Mouse (Mus musculus) cortical plate, adult 2 months (tissue): ENCODE measurements around the gene Ncoa1. TPM values are rescaled to one million over a fixed set of nuclear protein-coding genes. Genes with fewer than 3 reads are reported as not detected.
"Not testable (repeated sequence)": the region's sequence is repeated elsewhere in the genome, so short reads cannot be mapped to it uniquely, and the experiment has no call there.

Experiments used
- H3K27ac ChIP-seq: fragments of 200-500 bp; 2 replicates; pipeline ENCODE4 v1.5.1; 2012; ENCODE audit warnings: low read length, control low read depth, inconsistent platforms; ENCODE audit not compliant: insufficient read depth
- H3K4me1 ChIP-seq: fragments of 200-500 bp; 2 replicates; pipeline ENCODE4 v1.6.1; 2011; ENCODE audit warnings: low read length; ENCODE audit not compliant: control insufficient read depth, insufficient read depth
- H3K4me3 ChIP-seq: fragments of 200-500 bp; 2 replicates; pipeline ENCODE4 v1.5.1; 2011; ENCODE audit warnings: mild to moderate bottlenecking, low read length, control low read depth; ENCODE audit not compliant: insufficient read depth
- CTCF ChIP-seq: fragments of 200-500 bp; IDR thresholded peaks from 2 replicates; pipeline ENCODE4 v1.5.1; 2011; ENCODE audit warnings: mild to moderate bottlenecking, control low read depth, low read length; ENCODE audit not compliant: insufficient read depth; ENCODE audit errors: extremely low read depth
- POLR2A ChIP-seq: fragments of 200-500 bp; IDR thresholded peaks from 2 replicates; pipeline ENCODE4 v1.6.1; 2011; ENCODE audit warnings: mild to moderate bottlenecking, low read length, control low read depth; ENCODE audit not compliant: insufficient read depth; ENCODE audit errors: extremely low read depth
- polyA plus RNA-seq: library from polyadenylated mRNA; depleted of rRNA; stranded (reverse); fragments of >200 nt; gene quantifications from 2 replicates; pipeline ENCODE4 v1.2.3, GENCODE M21; 2012

The Ncoa1 gene
- polyA plus RNA-seq, 1 experiment = 57.0 TPM

- H3K4me3 ChIP-seq = no peak overlapping the region
- TF ChIP-seq CTCF (no peak), POLR2A (no peak)
- peaks cover 6% of the 10 kb centered on the region for H3K4me1 ChIP-seq
- H3K27ac ChIP-seq = no peak overlapping the region
Measured at GRCm38 (mm10) chr12:4452233-4452632, 24.7 kb downstream of the Ncoa1 start.

GRCm38 (mm10) chr12:4450485-4450884 is 26.5 kb downstream of the Ncoa1 start:
- not testable (repeated sequence) for H3K4me1 ChIP-seq, H3K4me3 ChIP-seq, H3K27ac ChIP-seq

GRCm38 (mm10) chr12:4448076-4448589 is 28.8 kb downstream of the Ncoa1 start:
- Histone ChIP-seq H3K27ac (no peak overlapping the region), H3K4me1 (peaks cover under 1% of the 10 kb centered on the region; the same call in 1 of the 2 replicates), H3K4me3 (no peak overlapping the region)
- TF ChIP-seq CTCF (no peak), POLR2A (no peak)

- Histone ChIP-seq H3K4me1 (no peaks in the 10 kb centered on the region), H3K27ac (no peak overlapping the region), H3K4me3 (no peak overlapping the region)
- no peak for TF ChIP-seq POLR2A
- TF ChIP-seq CTCF = no peak
Measured at GRCm38 (mm10) chr12:4444946-4445345, 32.0 kb downstream of the Ncoa1 start.

- Histone ChIP-seq H3K4me1 (no peaks in the 10 kb centered on the region), H3K27ac (no peak overlapping the region), H3K4me3 (no peak overlapping the region)
- TF ChIP-seq CTCF = no peak
- TF ChIP-seq POLR2A = no peak
Measured at GRCm38 (mm10) chr12:4441451-4441850, 35.5 kb downstream of the Ncoa1 start.

GRCm38 (mm10) chr12:4436198-4436597 is 40.8 kb downstream of the Ncoa1 start:
- peaks cover 3% of the 10 kb centered on the region for H3K4me1 ChIP-seq
- H3K4me3 ChIP-seq = no peak overlapping the region
- TF ChIP-seq POLR2A (no peak), CTCF (no peak)
- no peak overlapping the region for H3K27ac ChIP-seq

- Histone ChIP-seq H3K4me3 (no peak overlapping the region), H3K4me1 (peaks cover 3% of the 10 kb centered on the region), H3K27ac (no peak overlapping the region)
- TF ChIP-seq POLR2A (no peak), CTCF (no peak)
Measured at GRCm38 (mm10) chr12:4433549-4433948, 43.4 kb downstream of the Ncoa1 start.

- Histone ChIP-seq H3K4me1 (peaks cover 3% of the 10 kb centered on the region), H3K27ac (no peak overlapping the region), H3K4me3 (no peak overlapping the region)
- TF ChIP-seq POLR2A = no peak
- TF ChIP-seq CTCF = no peak
Measured at GRCm38 (mm10) chr12:4431978-4432377, 45.0 kb downstream of the Ncoa1 start.

- Histone ChIP-seq H3K27ac (peak overlapping the region; percentile 64), H3K4me3 (no peak overlapping the region), H3K4me1 (peaks cover 3% of the 10 kb centered on the region)
- TF ChIP-seq POLR2A (no peak), CTCF (no peak)
Measured at GRCm38 (mm10) chr12:4430061-4430825, 46.7 kb downstream of the Ncoa1 start.

- Histone ChIP-seq H3K27ac (no peak overlapping the region), H3K4me3 (no peak overlapping the region), H3K4me1 (no peaks in the 10 kb centered on the region; the same call in 1 of the 2 replicates)
- TF ChIP-seq CTCF (no peak), POLR2A (no peak)
Measured at GRCm38 (mm10) chr12:4418824-4419223, 58.2 kb downstream of the Ncoa1 start.
